Mouse (Mus musculus): ENCODE measurements around the gene Fam187b.

DNA sequence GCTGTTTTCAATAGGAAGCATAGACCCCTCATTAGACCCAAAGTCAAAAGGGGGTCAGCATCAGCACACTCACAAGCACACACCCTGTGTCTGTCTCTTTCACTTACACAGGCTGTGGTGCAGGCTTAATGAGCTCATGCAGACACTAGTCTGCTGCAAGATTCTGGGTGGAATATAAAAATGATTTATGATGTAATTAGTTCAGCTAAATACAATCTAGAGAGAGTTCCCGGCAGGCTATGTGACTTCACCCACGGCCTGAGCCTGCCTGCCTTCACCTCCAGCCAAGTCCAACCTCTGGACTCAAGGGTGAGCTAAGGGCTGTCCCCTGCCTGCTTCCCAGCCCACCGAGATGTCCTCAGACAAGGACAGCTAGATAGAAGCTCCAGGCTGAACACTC is 35.3 kb downstream of the Fam187b start:
- TF ChIP-seq CTCF (IDR thresholded peaks at IDR 0.05; ENCODE audit: control insufficient read depth, insufficient read depth, insufficient read length), result no peak
- no peak for TF ChIP-seq USF1 (IDR thresholded peaks at IDR 0.05; ENCODE audit: low read depth)

All from C2C12 (cell line).